Mouse (Mus musculus): ENCODE results near the gene Rpl5.

DNA sequence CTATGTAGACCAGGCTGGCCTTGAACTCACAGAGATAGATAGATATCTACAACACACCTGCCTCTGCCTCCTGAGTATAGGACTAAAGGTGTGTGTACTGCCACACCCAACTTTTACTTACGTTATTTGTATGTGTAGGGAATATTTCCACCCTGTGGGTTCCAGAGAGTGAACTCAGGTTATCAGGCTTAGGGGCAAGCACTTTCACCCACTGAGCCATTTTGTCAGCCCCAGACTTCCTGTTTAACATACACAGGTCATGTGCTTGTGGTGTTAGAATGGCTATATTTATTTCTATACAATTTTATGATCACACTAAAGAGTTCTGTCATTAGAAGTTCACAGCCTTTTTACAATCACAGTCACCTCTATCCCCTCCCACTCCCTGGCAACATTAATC is 42.6 kb downstream of the Rpl5 start:
- TF ChIP-seq TAL1 (IDR thresholded peaks at IDR 0.05; ENCODE audit: low read length) (no peak), GATA1 (IDR thresholded peaks at IDR 0.05; ENCODE audit: low read length) (no peak)

Measured in erythroblast, embryonic 14.5 days (primary cell).